Mouse (Mus musculus): ENCODE results near the gene Dpp7. TPM values are rescaled to one million over a fixed set of nuclear protein-coding genes. Genes with fewer than 3 reads are reported as not detected.

The Dpp7 gene
- total and polyA plus RNA-seq, 3 experiments, result 16.2 to 21.0 (median 20.9) TPM

- in situ Hi-C loops (cut with MboI; ENCODE audit: low pct_ligation_motif_present, low pct_unique_long_range_greater_than_20kb, low sequenced_read_pairs) (no loop called here), dilution Hi-C loops (cut with MboI; ENCODE audit: extremely low pct_ligation_motif_present, extremely low pct_unique_long_range_greater_than_20kb, low sequenced_read_pairs) (no loop called here)
- no peak for TF ChIP-seq MYC (IDR thresholded peaks at IDR 0.05; ENCODE audit: low read depth, low read length)
- TF ChIP-seq MAX (IDR thresholded peaks at IDR 0.05; ENCODE audit: low read length), result no peak
- no peak for TF ChIP-seq MXI1 (IDR thresholded peaks at IDR 0.05; ENCODE audit: low read depth, low read length)
- TF ChIP-seq GABPA (IDR thresholded peaks at IDR 0.05; ENCODE audit: insufficient replicate concordance, low read depth, low read length), result no peak
- TF ChIP-seq POLR2A (IDR thresholded peaks at IDR 0.05; ENCODE audit: low read depth, low read length), result no peak
- no peak for TF ChIP-seq MAFK (IDR thresholded peaks at IDR 0.05; ENCODE audit: insufficient replicate concordance, low read length)
- no peak for TF ChIP-seq USF2 (conservative IDR thresholded peaks at IDR 0.05; ENCODE audit: low read depth, low read length)
- TF ChIP-seq SIN3A (IDR thresholded peaks at IDR 0.05; ENCODE audit: low read length), result no peak
- TF ChIP-seq E2F4 (IDR thresholded peaks at IDR 0.05; ENCODE audit: insufficient replicate concordance, low read depth, low read length), result no peak
- TF ChIP-seq ETS1 (conservative IDR thresholded peaks at IDR 0.05; ENCODE audit: low read depth, low read length), result no peak
- TF ChIP-seq USF1 (IDR thresholded peaks at IDR 0.05; ENCODE audit: low read depth, low read length), result no peak
- no peak for TF ChIP-seq EP300 (IDR thresholded peaks at IDR 0.05; ENCODE audit: low read length)
- no peak for TF ChIP-seq CTCF (conservative IDR thresholded peaks at IDR 0.05 in 1 of 2, IDR thresholded peaks at IDR 0.05 in 1 of 2; ENCODE audit: low read depth in 2 of 2, low read length in 2 of 2)
- Histone ChIP-seq H3K9me3 (replicated peaks; ENCODE audit: low read length) (no peaks in the 10 kb centered on the region), H3K4me3 (replicated peaks in 1 of 3; ENCODE audit: low read depth in 2 of 3, low read length in 2 of 3, poor library complexity in 1 of 3) (no peak overlapping the region), H3K27ac (ENCODE audit: insufficient read depth, low read depth) (no peak overlapping the region), H3K9ac (ENCODE audit: insufficient read depth, low read depth) (no peak overlapping the region), H3K36me3 (replicated peaks in 1 of 2; ENCODE audit: control insufficient read depth in 1 of 2, insufficient read depth in 1 of 2, low read length in 1 of 2) (no peaks in the 10 kb centered on the region), H3K27me3 (replicated peaks) (peaks cover 87% of the 10 kb centered on the region), H3K4me1 (ENCODE audit: control insufficient read depth in 1 of 2, insufficient read depth in 2 of 2) (peaks cover 8 to 9% of the 10 kb centered on the region in 2 experiments), H3K4me2 (ENCODE audit: insufficient read depth, low read depth, poor library complexity, severe bottlenecking) (no peak overlapping the region), H3K79me2 (replicated peaks; ENCODE audit: control insufficient read depth, extremely low read depth, insufficient read depth, poor library complexity, severe bottlenecking) (no peaks in the 10 kb centered on the region)
- no peak for DNase-seq (ENCODE audit: extremely low read depth)
Observed at GRCm38 (mm10) chr2:25305587-25306359, 50.4 kb downstream of the Dpp7 start.

- peak overlapping the region; percentile 46; the same call in 1 of the 2 replicates for H3K4me2 ChIP-seq (ENCODE audit: insufficient read depth, low read depth, poor library complexity, severe bottlenecking)
- H3K4me3 ChIP-seq (replicated peaks in 1 of 3; ENCODE audit: low read depth in 2 of 3, low read length in 2 of 3, poor library complexity in 1 of 3), result peak overlapping the region; percentile 13 to 50 (median 18)
- H3K9me3 ChIP-seq (replicated peaks; ENCODE audit: low read length), result no peaks in the 10 kb centered on the region
- H3K36me3 ChIP-seq (replicated peaks in 1 of 2; ENCODE audit: control insufficient read depth in 1 of 2, insufficient read depth in 1 of 2, low read length in 1 of 2), result no peaks in the 10 kb centered on the region
- H3K4me1 ChIP-seq (ENCODE audit: control insufficient read depth in 1 of 2, insufficient read depth in 2 of 2), result peaks cover 8 to 9% of the 10 kb centered on the region in 2 experiments
- in situ Hi-C loops (cut with MboI; ENCODE audit: low pct_ligation_motif_present, low pct_unique_long_range_greater_than_20kb, low sequenced_read_pairs), result no loop called here
- no peak overlapping the region for H3K27ac ChIP-seq (ENCODE audit: insufficient read depth, low read depth)
- H3K27me3 ChIP-seq (replicated peaks), result peaks cover 79% of the 10 kb centered on the region
- dilution Hi-C loops (cut with MboI; ENCODE audit: extremely low pct_ligation_motif_present, extremely low pct_unique_long_range_greater_than_20kb, low sequenced_read_pairs), result no loop called here
- H3K9ac ChIP-seq (ENCODE audit: insufficient read depth, low read depth), result no peak overlapping the region
- DNase-seq (ENCODE audit: extremely low read depth), result peak; percentile 43
- TF ChIP-seq USF2 (conservative IDR thresholded peaks at IDR 0.05; ENCODE audit: low read depth, low read length) (no peak), GABPA (IDR thresholded peaks at IDR 0.05; ENCODE audit: insufficient replicate concordance, low read depth, low read length) (no peak), SMC3 (IDR thresholded peaks at IDR 0.05; ENCODE audit: low read depth, low read length) (no peak), HCFC1 (IDR thresholded peaks at IDR 0.05; ENCODE audit: low read depth, low read length) (no peak), MAFK (IDR thresholded peaks at IDR 0.05; ENCODE audit: insufficient replicate concordance, low read length) (no peak), MAZ (IDR thresholded peaks at IDR 0.05; ENCODE audit: low read depth, low read length) (no peak), UBTF (IDR thresholded peaks at IDR 0.05; ENCODE audit: low read depth, low read length) (no peak), RAD21 (IDR thresholded peaks at IDR 0.05; ENCODE audit: low read depth, low read length) (no peak)
- no peaks in the 10 kb centered on the region for H3K79me2 ChIP-seq (replicated peaks; ENCODE audit: control insufficient read depth, extremely low read depth, insufficient read depth, poor library complexity, severe bottlenecking)
Observed at GRCm38 (mm10) chr2:25304657-25305541, 51.3 kb downstream of the Dpp7 start.

Data from CH12.LX (cell line).